In the genomic region with DNA sequence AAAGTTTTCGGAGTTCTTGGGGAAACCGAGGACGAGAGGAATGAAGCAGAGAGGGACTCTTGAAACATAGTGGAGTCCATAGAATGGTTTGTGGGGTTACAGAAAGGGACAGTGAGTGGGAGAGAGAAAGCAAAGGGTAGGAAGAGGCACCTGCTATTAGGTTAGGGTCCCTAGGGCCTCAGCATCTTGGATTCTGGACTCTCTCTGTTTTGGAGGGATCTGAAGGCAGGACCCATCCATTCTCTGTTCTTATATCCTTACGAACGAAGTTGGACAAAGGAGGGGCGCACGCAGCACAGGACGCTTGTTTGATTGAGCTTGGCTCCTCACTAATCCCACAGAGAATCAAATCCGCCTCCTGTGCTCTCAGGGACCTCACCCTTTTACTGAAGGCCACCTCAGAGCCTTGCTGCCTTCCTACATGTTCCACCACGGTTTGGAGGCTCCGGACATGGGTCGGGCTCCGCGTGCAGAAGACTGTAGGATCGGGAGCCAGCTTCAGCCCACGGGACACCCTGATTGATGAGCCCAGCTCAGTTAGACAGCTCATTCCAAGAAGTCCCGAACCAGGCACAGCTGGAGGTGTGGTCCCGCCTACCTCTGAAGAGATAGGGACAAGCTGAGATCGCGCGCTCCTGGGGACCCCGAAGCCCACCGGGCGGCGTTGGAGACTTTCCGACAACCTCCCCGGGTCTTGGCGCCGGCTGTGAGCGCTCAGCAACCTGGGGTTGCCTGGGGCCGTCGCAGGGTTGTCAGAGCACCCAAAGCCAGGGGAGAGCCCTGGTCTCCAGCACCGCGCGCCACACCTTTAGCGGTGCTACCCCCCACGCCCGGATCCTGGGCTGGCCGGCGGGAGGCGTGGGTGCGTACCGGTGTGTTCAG, we compare ENCODE assay signal across 9 mouse cellular contexts. TPM values are rescaled to one million over a fixed set of nuclear protein-coding genes. Genes with fewer than 3 reads are reported as not detected.
DNase-seq lines count a peak whose midpoint lies in the region; ATAC-seq and TF ChIP-seq lines count a peak whose summit lies in the region.
"Had no signal": no experiment of that assay in that cellular context is flagged by ENCODE, and none has a peak within 500 bp of the region (broad histone marks: within the 10 kb centered on the region; RNA-seq: fewer than 3 reads in every experiment).

No protein-coding gene starts in this region.

- WGBS in forebrain, embryonic 15.5 days, result 1% methylated on average over 43 of the region's 43 CpGs
- 3% methylated on average over 42 of the region's 43 CpGs for WGBS in limb, embryonic 13.5 days
- WGBS in olfactory bulb, adult 2 months, result 5% methylated on average over 43 of the region's 43 CpGs

- ATAC-seq in Patski, result peak; percentile 2
- ATAC-seq in forebrain, embryonic 15.5 days (replicated peaks), result peak; percentile 44
- peak; percentile 38 for ATAC-seq in limb, embryonic 13.5 days (ENCODE audit: low FRiP score, low read depth)

- H3K4me3 ChIP-seq in forebrain, embryonic 15.5 days, result peak overlapping the region; percentile 97
- peak overlapping the region; percentile 85 for H3K4me3 ChIP-seq in limb, embryonic 13.5 days
- H3K4me3 ChIP-seq in olfactory bulb, adult 2 months (ENCODE audit: insufficient read depth, low read depth, low read length), result peak overlapping the region; percentile 62

- POLR2A ChIA-PET in Patski (lab: Charles Lee), result interaction anchor here (1.7 kb wide), 1 partner anchor 23 kb away, joined by 4 read pairs; no protein-coding TSS in a partner anchor

- TF ChIP-seq CTCF in Patski (IDR thresholded peaks at IDR 0.05), result no peak
- no peak for TF ChIP-seq CTCF in olfactory bulb, adult 2 months (IDR thresholded peaks at IDR 0.05; ENCODE audit: insufficient read depth, low read depth, low read length)

- CTCF ChIA-PET in Patski (lab: Charles Lee), result no interaction called here

- in situ Hi-C loops in Patski (cut with MboI; ENCODE audit: low pct_unique_long_range_greater_than_20kb), result loop anchor here (5.0 kb wide), 1 partner anchor 345 kb away; no protein-coding TSS in a partner anchor

- intact Hi-C loops in gastrocnemius, postnatal 14 days (cut with DNase I; ENCODE audit: low total_unique reads), result no loop called here

- no peaks in the 10 kb centered on the region for H3K9me3 ChIP-seq in forebrain, embryonic 15.5 days
- H3K9me3 ChIP-seq in limb, embryonic 13.5 days, result no peaks in the 10 kb centered on the region

- DNase-seq in gastrocnemius, postnatal 14 days, result peak; percentile 11
- no peak for DNase-seq in gastrocnemius, adult 8-10 months (ENCODE audit: low spot score in 2 of 2)
- DNase-seq in Patski (ENCODE audit: low read depth, low spot score), result no peak
- no peak for DNase-seq in layer of hippocampus, adult 11-12 months (ENCODE audit: low spot score)
- no peak for DNase-seq in frontal cortex, adult 2 months (ENCODE audit: extremely low spot score in 1 of 2, low spot score in 1 of 2)

- H3K36me3 ChIP-seq in forebrain, embryonic 15.5 days, result no peaks in the 10 kb centered on the region
- H3K36me3 ChIP-seq in limb, embryonic 13.5 days, result no peaks in the 10 kb centered on the region

- peaks cover 4% of the 10 kb centered on the region for H3K27me3 ChIP-seq in Patski
- no peaks in the 10 kb centered on the region for H3K27me3 ChIP-seq in forebrain, embryonic 15.5 days
- peaks cover 11% of the 10 kb centered on the region for H3K27me3 ChIP-seq in limb, embryonic 13.5 days

- H3K9ac ChIP-seq in forebrain, embryonic 15.5 days (replicated peaks), result peak overlapping the region; percentile 99
- H3K9ac ChIP-seq in limb, embryonic 13.5 days, result peak overlapping the region; percentile 84

- TF ChIP-seq POLR2A in olfactory bulb, adult 2 months (IDR thresholded peaks at IDR 0.05; ENCODE audit: insufficient read depth, low read depth, low read length), result no peak

- peak overlapping the region; percentile 98 for H3K27ac ChIP-seq in forebrain, embryonic 15.5 days (replicated peaks)
- H3K27ac ChIP-seq in limb, embryonic 13.5 days, result peak overlapping the region; percentile 87
- H3K27ac ChIP-seq in olfactory bulb, adult 2 months (ENCODE audit: insufficient read depth, low read depth, low read length), result no peak overlapping the region

- H3K4me2 ChIP-seq in forebrain, embryonic 15.5 days (replicated peaks), result peak overlapping the region; percentile 66
- peak overlapping the region; percentile 86 for H3K4me2 ChIP-seq in limb, embryonic 13.5 days (replicated peaks)

- H3K4me1 ChIP-seq in forebrain, embryonic 15.5 days, result peaks cover 56% of the 10 kb centered on the region
- peaks cover 28% of the 10 kb centered on the region for H3K4me1 ChIP-seq in limb, embryonic 13.5 days
- H3K4me1 ChIP-seq in olfactory bulb, adult 2 months (ENCODE audit: control insufficient read depth, insufficient read depth, low read length), result peaks cover 7% of the 10 kb centered on the region; the same call in 1 of the 2 replicates

RNA-seq across cellular contexts. Expression of gene St8sia2, which starts 1.3 kb away (rescaled TPM):
- total RNA-seq in gastrocnemius, postnatal 14 days (2021), result 1 to 10 TPM; 1.3 to 3.0 TPM
- under 1 TPM; 0.05 to 0.48 (median 0.19) TPM for total RNA-seq in gastrocnemius, adult 8-10 months (2022)
- polyA plus RNA-seq in Patski (2021), result 5.4 TPM
- 78.8 and 79.6 TPM in 2 replicates for polyA plus RNA-seq in forebrain, embryonic 15.5 days (2015; fragmentation: Nextera tagmentation; extraction: Ambion mirVana)
- polyA plus RNA-seq in limb, embryonic 13.5 days (2015; fragmentation: Nextera tagmentation; extraction: Ambion mirVana), result 18.6 and 20.1 TPM in 2 replicates
- not detected in 2 replicates for polyA plus RNA-seq in olfactory bulb, adult 2 months (2012; ENCODE audit: insufficient read depth, insufficient read length, low replicate concordance, missing spikeins)
- polyA plus RNA-seq in frontal cortex, adult 2 months (2012; rRNA removed), result 2.3 and 2.8 TPM in 2 replicates
- total RNA-seq: CH12.LX had no signal
